Mouse (Mus musculus) urinary bladder, postnatal 14 days (tissue): Measurements from ENCODE around the gene Sox5.

Experiments used
- DNase-seq: peaks from one replicate; pipeline ENCODE4 v3.0.0; 2021; ENCODE audit warnings: low spot score

Sox5 gene

GRCm38 (mm10) chr6:144329311-144329930 lies 452.4 kb downstream of the Sox5 start:
- no peak for DNase-seq

DNA sequence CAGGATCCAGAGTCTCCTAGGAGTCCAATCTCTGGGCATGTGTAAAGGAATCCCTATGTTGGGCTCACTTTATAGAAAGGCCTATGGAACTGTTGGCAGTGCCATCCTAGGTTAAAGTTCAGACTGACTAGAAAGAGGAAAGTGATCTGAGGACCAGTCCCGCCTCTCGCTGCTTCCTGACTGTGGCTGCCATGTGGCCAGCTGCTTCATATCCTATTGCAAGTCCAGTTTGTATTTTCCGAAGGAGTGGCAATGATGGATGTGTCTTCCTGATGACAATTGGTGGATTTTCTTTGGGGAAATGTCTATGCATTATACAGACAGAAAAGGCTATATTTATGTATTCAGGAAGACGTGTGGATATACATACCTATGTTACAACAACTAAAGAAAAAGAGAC lies 453.0 kb downstream of the Sox5 start:
- no peak for DNase-seq

- DNase-seq: no peak
These were observed 455.0 kb downstream of the Sox5 start for GRCm38 (mm10) chr6:144326817-144327216.

GRCm38 (mm10) chr6:144323372-144323771 lies 458.4 kb downstream of the Sox5 start:
- DNase-seq: no peak

GRCm38 (mm10) chr6:144322297-144323047 lies 459.3 kb downstream of the Sox5 start:
- DNase-seq: no peak

GRCm38 (mm10) chr6:144320327-144320726 lies 461.4 kb downstream of the Sox5 start:
- DNase-seq: no peak

DNA sequence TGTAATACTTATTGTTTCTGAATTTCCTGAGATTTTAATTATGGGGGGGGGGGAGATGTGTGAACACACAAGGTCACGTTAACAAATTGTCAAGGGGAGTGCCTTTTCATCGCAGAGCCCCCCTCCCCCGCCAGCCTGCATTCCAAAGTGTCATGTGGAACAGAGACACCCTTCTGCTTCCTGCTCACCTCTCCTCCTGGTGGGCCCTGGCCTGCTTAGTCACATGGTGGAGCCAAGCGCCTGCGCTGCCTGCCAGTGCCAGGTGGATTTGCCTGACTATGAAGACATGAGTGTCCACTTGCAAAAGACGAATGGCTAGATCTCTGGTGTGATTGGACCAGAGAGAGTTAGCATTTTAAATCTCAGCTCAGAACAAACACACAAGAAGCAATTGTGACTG lies 462.1 kb downstream of the Sox5 start:
- no peak for DNase-seq

DNA sequence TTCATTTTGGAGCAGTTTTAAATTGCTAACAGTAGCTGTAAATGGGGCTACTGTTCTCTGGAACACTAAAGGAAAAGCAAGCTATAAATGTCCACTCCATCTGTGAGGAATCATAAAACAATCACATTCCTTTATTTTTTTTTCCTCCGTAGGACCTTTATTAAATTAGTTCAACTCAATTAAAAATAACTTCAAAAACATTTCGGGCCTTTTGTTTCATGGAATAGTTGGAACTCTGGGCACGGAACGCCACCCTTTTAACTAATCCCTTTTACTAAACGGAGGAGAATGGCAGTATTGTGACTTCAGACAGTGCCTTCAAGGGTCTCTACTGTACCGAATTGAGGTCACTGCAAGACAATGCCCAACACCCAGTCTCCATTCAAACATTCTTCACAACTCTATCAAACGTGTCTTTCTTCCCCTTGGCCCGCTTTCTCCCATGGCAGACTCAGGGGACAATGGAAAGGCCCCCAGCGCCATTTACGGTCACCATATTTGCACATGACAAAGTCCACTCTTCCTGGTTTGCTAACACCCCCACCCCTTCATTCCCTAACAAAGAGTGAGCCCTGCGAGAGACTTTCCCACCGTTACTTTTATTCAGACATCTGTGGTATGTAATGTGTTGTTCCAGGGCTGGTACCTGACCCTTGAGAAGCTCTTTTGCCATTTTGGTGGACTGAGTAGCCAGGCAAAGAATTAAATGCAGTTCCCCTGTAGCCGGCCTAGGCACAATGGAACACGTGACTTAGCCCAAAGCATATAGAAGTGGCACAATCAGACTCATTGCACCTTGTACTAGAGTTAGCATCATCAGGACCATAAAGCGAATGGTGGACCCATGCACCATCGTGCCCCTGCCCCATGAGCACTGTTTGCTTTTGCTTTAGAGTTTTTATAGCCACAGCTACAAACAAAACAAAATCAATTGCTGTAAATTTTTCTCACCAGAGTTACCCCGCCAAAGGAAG lies 468.7 kb downstream of the Sox5 start:
- no peak for DNase-seq

DNA sequence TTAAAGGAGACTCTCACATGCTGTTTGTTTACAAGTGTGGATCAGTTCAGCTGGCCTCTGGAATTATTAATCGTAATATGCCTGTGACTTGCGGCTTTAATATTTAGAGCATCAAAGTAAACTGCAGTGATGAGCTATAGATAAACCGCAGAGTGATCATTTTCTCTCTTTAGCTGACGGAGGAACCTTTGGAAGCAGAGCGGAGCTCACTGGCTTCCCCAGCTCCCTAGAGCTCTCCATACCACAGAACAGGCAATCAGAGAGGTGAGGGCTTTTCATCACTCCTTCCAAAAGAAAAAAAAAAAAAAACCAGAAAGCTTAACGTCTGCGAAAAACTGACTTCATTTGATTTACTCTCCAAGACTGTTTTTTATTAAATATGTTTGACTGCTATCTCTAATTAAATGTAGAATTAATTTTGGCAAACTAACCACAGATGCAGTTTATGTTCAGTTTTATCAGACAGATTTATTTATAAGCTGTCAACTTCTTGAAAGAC lies 469.4 kb downstream of the Sox5 start:
- DNase-seq: no peak

- no peak for DNase-seq
These were observed 470.0 kb downstream of the Sox5 start for GRCm38 (mm10) chr6:144311754-144312153.

GRCm38 (mm10) chr6:144309171-144309570 lies 472.6 kb downstream of the Sox5 start:
- no peak for DNase-seq

- no peak for DNase-seq
These were observed 474.1 kb downstream of the Sox5 start for GRCm38 (mm10) chr6:144307551-144308149.

DNA sequence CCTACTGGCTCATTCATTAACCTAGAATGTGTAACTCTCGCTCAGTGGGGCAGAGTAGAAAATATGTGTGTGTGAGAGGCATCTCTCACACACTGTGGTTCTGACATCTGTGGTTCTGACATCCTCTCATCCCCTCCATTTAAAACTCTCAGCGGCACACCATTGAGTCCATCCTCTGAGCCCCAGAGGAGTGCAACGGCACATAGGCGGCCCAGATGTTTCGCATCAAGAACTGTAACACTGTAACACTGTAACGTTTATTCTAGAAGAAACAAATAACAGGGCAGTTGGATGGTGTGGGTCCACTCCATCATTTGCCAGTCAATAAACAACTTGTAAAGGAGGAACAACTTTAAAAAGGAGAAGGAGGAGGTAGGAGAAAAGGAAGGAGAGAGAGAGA lies 479.0 kb downstream of the Sox5 start:
- DNase-seq: no peak

GRCm38 (mm10) chr6:144301082-144301481 lies 480.7 kb downstream of the Sox5 start:
- no peak for DNase-seq

DNA sequence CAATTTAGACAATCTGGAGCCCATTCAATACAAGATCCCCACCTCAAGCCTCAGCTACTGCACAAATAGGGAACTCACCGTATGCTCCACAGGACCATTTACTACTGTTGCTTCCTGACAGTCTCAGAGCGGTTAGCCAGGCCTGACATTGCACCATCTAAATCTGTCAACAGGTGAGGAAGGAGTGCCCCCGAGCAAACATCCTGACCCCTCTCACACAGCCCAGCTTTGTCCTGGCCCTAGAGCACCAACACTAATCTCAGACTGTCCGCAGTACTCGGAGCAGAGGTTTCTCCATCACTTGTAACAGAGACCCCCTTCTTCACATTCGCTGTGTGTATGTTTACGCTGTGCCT lies 482.3 kb downstream of the Sox5 start:
- DNase-seq: no peak

DNA sequence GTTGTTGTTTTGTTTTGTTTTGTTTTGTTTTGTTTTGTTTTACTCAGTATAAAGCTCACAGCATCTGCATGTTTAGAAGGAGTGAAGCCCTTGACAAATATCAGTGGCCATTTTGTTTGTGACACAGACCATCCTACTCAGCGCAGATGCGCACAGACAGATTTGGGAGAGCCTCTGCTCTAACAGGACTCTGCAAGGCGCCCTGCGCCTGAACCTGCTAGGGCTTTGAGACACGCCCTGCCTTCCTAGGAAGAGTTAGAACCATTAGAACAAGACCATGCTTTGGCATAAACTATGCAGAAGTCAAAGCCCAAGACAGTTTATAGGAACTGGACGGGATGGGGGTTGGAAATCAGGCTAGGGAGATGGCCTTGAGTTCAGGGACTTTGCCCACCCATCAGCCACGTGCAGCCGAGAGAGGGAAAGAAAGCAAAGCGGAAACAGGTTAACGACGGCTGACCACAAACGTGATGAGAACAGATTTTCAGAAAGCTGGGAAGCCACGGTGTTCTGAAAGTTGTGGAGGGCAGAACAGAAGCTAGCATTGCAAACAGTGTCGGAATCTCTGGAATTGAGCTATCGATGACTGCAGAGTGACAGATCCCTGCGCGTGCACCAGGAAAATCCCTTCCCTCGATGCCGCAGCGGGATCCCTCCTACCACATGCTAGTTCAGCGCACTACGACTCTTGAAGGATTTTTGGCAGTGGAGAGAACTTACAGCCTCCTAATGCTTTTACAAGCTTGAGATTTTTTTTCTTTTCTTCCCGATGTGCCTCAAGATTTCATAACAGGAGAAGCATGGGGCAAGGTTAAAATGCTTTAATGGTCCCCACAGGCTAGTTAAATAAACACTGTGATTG lies 482.9 kb downstream of the Sox5 start:
- no peak for DNase-seq

DNA sequence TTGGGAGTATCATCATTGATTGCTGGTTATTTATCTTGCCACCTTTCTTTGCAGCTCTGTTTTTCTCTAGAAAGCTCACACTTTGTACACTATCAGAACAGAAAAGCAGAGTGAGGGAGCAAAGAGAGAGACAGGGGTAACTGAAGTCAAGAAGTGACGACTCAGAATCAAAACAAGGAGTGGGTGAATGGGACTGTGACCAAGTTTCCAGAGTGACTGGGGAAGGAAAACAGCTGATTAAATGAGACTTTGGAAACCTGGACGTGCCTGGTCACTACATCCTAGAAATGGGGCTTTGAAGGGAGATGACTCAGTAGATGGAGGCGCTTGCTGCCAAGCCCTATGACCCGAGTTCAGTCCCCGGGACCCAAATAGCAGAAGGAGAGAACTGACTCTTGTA lies 483.9 kb downstream of the Sox5 start:
- DNase-seq: no peak

GRCm38 (mm10) chr6:144297131-144297530 lies 484.6 kb downstream of the Sox5 start:
- DNase-seq: no peak

GRCm38 (mm10) chr6:144291526-144291925 lies 490.3 kb downstream of the Sox5 start:
- no peak for DNase-seq

DNA sequence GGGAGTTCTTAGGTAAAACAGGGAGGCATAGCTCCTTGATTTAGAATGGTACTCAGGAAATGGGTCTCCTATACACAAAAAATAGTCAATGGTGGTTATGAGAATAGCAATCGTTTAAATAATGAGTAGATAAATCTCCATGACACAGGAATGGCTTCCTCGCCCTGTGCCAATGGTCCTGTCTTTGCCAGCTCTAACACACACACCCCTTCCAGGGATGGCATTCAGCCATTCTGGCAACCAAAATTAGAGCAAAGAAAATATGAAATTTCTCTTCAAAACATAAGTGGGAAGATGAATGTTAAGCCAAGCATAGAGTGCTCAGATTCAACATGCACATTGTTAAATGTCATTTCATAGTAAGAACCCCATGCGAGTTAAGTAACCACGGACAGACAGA lies 495.7 kb downstream of the Sox5 start:
- DNase-seq: no peak

DNA sequence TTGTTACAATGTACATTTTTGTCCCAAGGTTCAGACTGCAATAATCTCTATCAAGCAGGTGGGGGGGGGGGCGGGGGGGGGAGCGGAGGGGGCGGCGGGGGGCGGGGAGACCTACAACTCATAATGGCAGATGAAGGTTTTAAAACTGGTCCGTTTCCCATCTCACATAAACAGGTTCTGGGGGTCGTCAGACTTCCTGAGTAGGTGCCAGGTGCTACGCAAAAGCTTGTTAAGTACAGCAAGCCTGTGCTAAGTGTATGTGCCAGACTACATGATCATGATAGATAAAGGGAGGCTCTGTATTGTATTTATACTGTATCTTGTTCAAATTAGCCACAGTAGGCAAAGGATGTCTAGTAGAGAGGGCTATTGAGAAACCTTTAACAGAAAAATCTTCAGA lies 498.6 kb downstream of the Sox5 start:
- DNase-seq: no peak
